Mouse (Mus musculus) midbrain, embryonic 11.5 days (tissue): ENCODE results near the gene Car14. TPM values are rescaled to one million over a fixed set of nuclear protein-coding genes. Genes with fewer than 3 reads are reported as not detected.

Experiments
- ATAC-seq: fragments of 200-750 bp; cut with Nextera tagmentation; 2 replicates; pipeline ENCODE4 v1.8.0; 2017; ENCODE audit warnings: moderate TSS enrichment, moderate library complexity; ENCODE audit not compliant: low FRiP score
- DNase-seq: peaks from one replicate; pipeline ENCODE4 v3.0.0; 2015; ENCODE audit warnings: low spot score; ENCODE audit errors: missing footprints
- H3K27ac ChIP-seq: fragments of 300-500 bp; sonication (generic); 2 replicates; pipeline ENCODE4 v1.5.1; 2014; ENCODE audit warnings: low read depth, low read length
- H3K27me3 ChIP-seq: fragments of 300-500 bp; sonication (generic); 2 replicates; pipeline ENCODE4 v1.6.1; 2014; ENCODE audit warnings: mild to moderate bottlenecking, low read length, moderate library complexity, mixed read lengths; ENCODE audit not compliant: control insufficient read depth, insufficient read depth
- H3K36me3 ChIP-seq: fragments of 300-500 bp; sonication (generic); 2 replicates; pipeline ENCODE4 v1.6.1; 2014; ENCODE audit warnings: mild to moderate bottlenecking, low read length, moderate library complexity, mixed read lengths; ENCODE audit not compliant: control insufficient read depth, insufficient read depth
- H3K4me1 ChIP-seq: fragments of 300-500 bp; sonication (generic); 2 replicates; pipeline ENCODE4 v1.6.1; 2014; ENCODE audit warnings: low read length; ENCODE audit not compliant: control insufficient read depth, insufficient read depth
- H3K4me2 ChIP-seq: fragments of 300-500 bp; sonication (generic); 2 replicates; pipeline ENCODE4 v1.6.1; 2014; ENCODE audit warnings: mild to moderate bottlenecking, moderate library complexity
- H3K4me3 ChIP-seq: fragments of 300-500 bp; sonication (generic); 2 replicates; pipeline ENCODE4 v1.5.1; 2014; ENCODE audit warnings: low read depth, low read length
- H3K9ac ChIP-seq: fragments of 300-500 bp; sonication (generic); 2 replicates; pipeline ENCODE4 v1.6.1; 2014; ENCODE audit warnings: low read length
- H3K9me3 ChIP-seq: fragments of 300-500 bp; sonication (generic); 2 replicates; pipeline ENCODE4 v1.6.1; 2016; ENCODE audit warnings: low read length; ENCODE audit not compliant: control insufficient read depth
- WGBS: fragments of 180-500 bp; shearing (Covaris S2); extraction: QIAGEN DNeasy Blood & Tissue Kit; methylation state at CpG from one replicate; pipeline ENCODE4 v1.1.7; 2014; 5-methylcytosine and 5-hydroxymethylcytosine counted together
- polyA plus RNA-seq: library from polyadenylated mRNA; unstranded; fragments of >200 nt; fragmentation: Nextera tagmentation; extraction: Ambion mirVana; gene quantifications from 2 replicates; pipeline ENCODE4 v1.2.1, GENCODE M21; 2014

Gene Car14
- polyA plus RNA-seq, 1 experiment from 2014 or later, result 33.4 TPM

GRCm38 (mm10) chr3:95870976-95871375 lies 33.5 kb downstream of the Car14 start:
- Histone ChIP-seq H3K9me3 (no peaks in the 10 kb centered on the region), H3K4me2 (peak overlapping the region; percentile 63), H3K4me1 (peaks cover 12% of the 10 kb centered on the region), H3K36me3 (peaks cover 14% of the 10 kb centered on the region), H3K27me3 (no peaks in the 10 kb centered on the region), H3K4me3 (peak overlapping the region; percentile 61), H3K27ac (no peak overlapping the region), H3K9ac (peak overlapping the region; percentile 83)
- ATAC-seq (peak; percentile 35), DNase-seq (no peak)
- WGBS, result 9% methylated on average over 15 of the region's 15 CpGs

GRCm38 (mm10) chr3:95867408-95867807 lies 37.1 kb downstream of the Car14 start:
- no peaks in the 10 kb centered on the region for H3K9me3 ChIP-seq
- ATAC-seq (no peak), DNase-seq (no peak)
- H3K27ac ChIP-seq, result no peak overlapping the region
- 100% methylated on average over 2 of the region's 2 CpGs for WGBS
- peaks cover 11% of the 10 kb centered on the region for H3K4me1 ChIP-seq
- no peak overlapping the region for H3K9ac ChIP-seq
- H3K36me3 ChIP-seq, result peaks cover 21% of the 10 kb centered on the region
- no peak overlapping the region for H3K4me2 ChIP-seq
- H3K4me3 ChIP-seq, result no peak overlapping the region
- no peaks in the 10 kb centered on the region for H3K27me3 ChIP-seq

DNA sequence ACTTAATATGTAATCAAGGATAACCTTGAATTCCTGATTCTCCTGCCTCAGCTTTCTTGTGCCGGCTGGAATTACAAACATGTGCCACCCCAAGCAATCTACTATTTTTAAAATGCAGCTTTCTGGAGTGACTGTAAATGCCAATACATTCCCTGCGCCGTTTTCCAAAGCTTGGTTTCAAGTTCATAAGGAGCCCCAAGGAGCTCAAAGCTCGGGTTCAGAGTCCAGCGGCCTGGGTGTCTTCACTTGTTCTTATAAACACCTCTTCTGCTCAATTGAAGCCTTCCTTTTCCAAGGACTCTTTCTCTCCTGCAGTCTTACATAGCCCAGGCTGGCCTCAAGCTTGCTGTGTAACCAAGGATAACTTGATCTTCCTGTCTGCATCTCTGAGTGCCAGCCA lies 38.4 kb downstream of the Car14 start:
- Histone ChIP-seq H3K4me1 (peaks cover 5% of the 10 kb centered on the region; the same call in 1 of the 2 replicates), H3K27ac (no peak overlapping the region), H3K4me2 (no peak overlapping the region), H3K36me3 (peaks cover 21% of the 10 kb centered on the region), H3K27me3 (no peaks in the 10 kb centered on the region), H3K9me3 (no peaks in the 10 kb centered on the region; the same call in 1 of the 2 replicates), H3K9ac (no peak overlapping the region), H3K4me3 (no peak overlapping the region)
- 96% methylated on average over 5 of the region's 5 CpGs for WGBS
- no peak for DNase-seq
- ATAC-seq, result no peak

DNA sequence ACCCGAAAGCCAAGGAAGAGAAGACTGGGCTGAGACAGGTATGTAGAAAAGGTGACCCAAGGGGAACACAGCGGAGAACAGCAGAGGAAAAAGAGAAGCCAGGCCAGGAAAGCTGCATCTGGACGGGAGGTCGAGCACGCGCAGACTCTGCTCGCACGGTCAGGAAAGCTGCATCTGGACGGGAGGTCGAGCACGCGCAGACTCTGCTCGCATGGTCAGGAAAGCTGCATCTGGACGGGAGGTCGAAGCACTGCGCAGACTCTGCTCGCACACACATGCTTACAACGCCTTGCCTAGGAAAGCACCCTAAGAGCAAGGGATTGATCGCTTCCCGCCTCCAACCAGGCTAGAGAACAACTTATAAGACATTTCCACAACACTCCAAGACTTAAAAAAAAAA lies 38.9 kb downstream of the Car14 start:
- no peak overlapping the region for H3K9ac ChIP-seq
- H3K4me3 ChIP-seq, result no peak overlapping the region
- no peak overlapping the region for H3K27ac ChIP-seq
- ATAC-seq (no peak), DNase-seq (no peak)
- H3K4me2 ChIP-seq, result no peak overlapping the region
- WGBS, result 92% methylated on average over 20 of the region's 20 CpGs
- no peaks in the 10 kb centered on the region for H3K27me3 ChIP-seq
- no peaks in the 10 kb centered on the region; the same call in 1 of the 2 replicates for H3K9me3 ChIP-seq
- H3K4me1 ChIP-seq, result peaks cover under 1% of the 10 kb centered on the region; the same call in 1 of the 2 replicates
- H3K36me3 ChIP-seq, result peaks cover 21% of the 10 kb centered on the region

DNA sequence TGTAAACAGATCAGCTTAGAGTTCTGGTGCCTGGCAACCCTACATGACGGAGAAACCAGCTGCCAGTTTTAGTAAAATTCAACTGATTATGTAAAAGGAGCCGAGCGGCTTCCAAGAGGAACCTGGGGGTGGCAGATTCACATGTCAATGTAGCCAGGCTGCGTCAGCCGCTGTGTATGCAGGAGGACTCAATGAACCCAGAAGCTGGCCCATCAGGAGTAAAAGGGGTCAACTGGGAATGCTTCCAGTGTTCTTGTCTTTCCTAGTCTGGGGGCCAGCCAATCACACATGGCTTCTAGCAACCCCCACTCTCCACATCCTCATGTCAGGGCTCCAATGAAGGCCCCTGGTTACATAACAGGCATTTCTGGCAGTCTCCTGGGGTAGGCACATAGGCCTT lies 39.4 kb downstream of the Car14 start:
- no peak overlapping the region for H3K4me2 ChIP-seq
- peaks cover 21% of the 10 kb centered on the region for H3K36me3 ChIP-seq
- no peaks in the 10 kb centered on the region for H3K4me1 ChIP-seq
- DNase-seq (no peak), ATAC-seq (no peak)
- no peaks in the 10 kb centered on the region for H3K27me3 ChIP-seq
- H3K9ac ChIP-seq, result no peak overlapping the region
- H3K27ac ChIP-seq, result no peak overlapping the region
- 91% methylated on average over 5 of the region's 5 CpGs for WGBS
- H3K4me3 ChIP-seq, result no peak overlapping the region
- no peaks in the 10 kb centered on the region; the same call in 1 of the 2 replicates for H3K9me3 ChIP-seq

GRCm38 (mm10) chr3:95863578-95863977 lies 40.9 kb downstream of the Car14 start:
- Histone ChIP-seq H3K27ac (no peak overlapping the region), H3K9me3 (no peaks in the 10 kb centered on the region; the same call in 1 of the 2 replicates), H3K4me3 (no peak overlapping the region), H3K27me3 (no peaks in the 10 kb centered on the region), H3K9ac (no peak overlapping the region), H3K4me1 (no peaks in the 10 kb centered on the region), H3K36me3 (peaks cover 13% of the 10 kb centered on the region), H3K4me2 (no peak overlapping the region)
- ATAC-seq (no peak), DNase-seq (no peak)
- 79% methylated on average over 7 of the region's 7 CpGs for WGBS

DNA sequence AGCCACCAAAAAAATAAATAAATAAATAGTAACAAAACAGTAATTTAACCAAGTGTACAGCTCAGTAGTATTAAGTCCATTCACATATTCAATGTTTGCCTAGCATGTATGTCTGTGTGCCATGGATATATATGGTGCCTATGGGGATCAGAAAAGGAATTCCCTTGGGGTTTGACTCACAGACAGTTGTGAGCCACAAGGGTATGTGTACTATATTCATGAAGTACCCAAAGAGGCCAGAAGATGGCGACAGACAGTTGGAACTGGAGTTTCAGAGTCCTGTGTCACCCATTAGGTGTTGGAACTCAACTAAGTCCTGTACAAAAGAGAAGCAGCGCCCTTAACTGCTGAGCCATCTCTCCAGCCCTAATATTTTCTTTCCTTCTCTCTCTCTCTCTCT lies 42.7 kb downstream of the Car14 start:
- WGBS, result 33% methylated on average over 2 of the region's 2 CpGs
- peak; percentile 65; the same call in 1 of the 2 replicates for ATAC-seq
- 0 out of 2 replicates have a peak, but pooled peaks cover 7% of the 10 kb centered on the region for H3K36me3 ChIP-seq

GRCm38 (mm10) chr3:95861216-95861615 lies 43.3 kb downstream of the Car14 start:
- Histone ChIP-seq H3K36me3 (0 out of 2 replicates have a peak, but pooled peaks cover 7% of the 10 kb centered on the region), H3K4me2 (no peak overlapping the region), H3K4me1 (no peaks in the 10 kb centered on the region), H3K9me3 (no peaks in the 10 kb centered on the region; the same call in 1 of the 2 replicates), H3K4me3 (no peak overlapping the region), H3K27ac (no peak overlapping the region), H3K9ac (no peak overlapping the region), H3K27me3 (no peaks in the 10 kb centered on the region)
- 74% methylated on average over 10 of the region's 10 CpGs for WGBS
- ATAC-seq, result no peak
- DNase-seq, result no peak

More for the DNA sequence above, 42.7 kb downstream of the Car14 start:
- Histone ChIP-seq H3K4me1 (no peaks in the 10 kb centered on the region), H3K27ac (no peak overlapping the region), H3K9ac (no peak overlapping the region), H3K4me2 (no peak overlapping the region), H3K27me3 (no peaks in the 10 kb centered on the region), H3K4me3 (no peak overlapping the region), H3K9me3 (no peaks in the 10 kb centered on the region; the same call in 1 of the 2 replicates)
- peak; percentile 95 for DNase-seq

- DNase-seq, result no peak
- H3K9me3 ChIP-seq, result no peaks in the 10 kb centered on the region; the same call in 1 of the 2 replicates
- no peaks in the 10 kb centered on the region for H3K27me3 ChIP-seq
- no peak for ATAC-seq
- H3K4me3 ChIP-seq, result no peak overlapping the region
- H3K4me2 ChIP-seq, result no peak overlapping the region
- 88% methylated on average over 3 of the region's 3 CpGs for WGBS
- no peak overlapping the region for H3K27ac ChIP-seq
- no peak overlapping the region for H3K9ac ChIP-seq
- H3K36me3 ChIP-seq, result 0 out of 2 replicates have a peak, but pooled peaks cover 7% of the 10 kb centered on the region
- H3K4me1 ChIP-seq, result no peaks in the 10 kb centered on the region
These were observed 44.2 kb downstream of the Car14 start for GRCm38 (mm10) chr3:95860323-95860722.
